Mouse (Mus musculus) layer of hippocampus, adult 2 months (tissue): ENCODE measurements around the gene Pip5k1c. TPM values are rescaled to one million over a fixed set of nuclear protein-coding genes. Genes with fewer than 3 reads are reported as not detected.

Experiments used
- DNase-seq, 2 experiments: peaks; one replicate each; pipeline ENCODE4 v3.0.0; 2022; ENCODE audit warnings: low spot score in 2 of 2
- H3K27ac ChIP-seq: fragments of 200-600 bp; 2 replicates; pipeline ENCODE4 v1.8.1; 2022
- H3K4me3 ChIP-seq: fragments of 200-600 bp; 2 replicates; pipeline ENCODE4 v1.8.1; 2022; ENCODE audit warnings: mild to moderate bottlenecking
- CTCF ChIP-seq: fragments of 200-600 bp; conservative IDR thresholded peaks from 2 replicates; pipeline ENCODE4 v1.8.1; 2022; ENCODE audit warnings: antibody characterized with exemption, mild to moderate bottlenecking, moderate library complexity
- total RNA-seq, 2 experiments: library from RNA; stranded (reverse); gene quantifications; 2 replicates each; pipeline ENCODE4 v1.2.3; 2021

Gene Pip5k1c
- total RNA-seq, 2 experiments from 2014 or later, result 308 to 314 TPM

DNA sequence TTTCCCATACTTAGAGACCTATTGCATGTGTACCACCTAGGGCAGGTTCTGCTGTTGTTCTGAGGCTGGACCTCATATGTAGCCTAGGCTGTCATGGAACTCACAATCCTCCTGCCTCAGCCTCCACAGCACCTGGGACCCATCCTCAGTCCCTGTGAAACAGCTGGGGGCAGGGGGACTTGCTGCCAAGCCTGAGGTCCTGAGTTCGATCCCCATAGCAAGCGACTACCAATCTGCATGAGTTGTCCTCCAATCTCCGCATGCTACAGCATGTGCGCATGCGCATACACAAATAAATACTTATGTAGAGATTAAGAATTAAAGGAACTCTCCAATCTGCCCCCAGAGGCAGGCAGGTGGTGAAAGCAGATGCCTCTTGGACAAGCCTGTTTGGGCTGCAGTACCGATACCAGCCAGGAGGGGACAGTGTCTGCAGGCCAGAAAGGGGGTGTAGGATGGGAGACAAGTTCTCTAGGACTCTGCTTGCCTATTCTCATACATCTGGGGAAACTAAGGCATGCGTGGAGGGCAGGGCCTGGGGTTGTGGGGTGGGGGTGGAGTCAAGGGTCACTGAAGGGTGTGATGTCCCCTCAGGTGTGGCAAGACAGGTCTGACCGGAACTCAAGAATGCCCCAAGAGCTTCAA, 5.1 kb upstream of the Pip5k1c start:
- H3K27ac ChIP-seq, result no peak overlapping the region
- DNase-seq, result peak in 1 of 2 experiments; percentile 75
- H3K4me3 ChIP-seq, result no peak overlapping the region
- peak; percentile 88 for TF ChIP-seq CTCF

DNA sequence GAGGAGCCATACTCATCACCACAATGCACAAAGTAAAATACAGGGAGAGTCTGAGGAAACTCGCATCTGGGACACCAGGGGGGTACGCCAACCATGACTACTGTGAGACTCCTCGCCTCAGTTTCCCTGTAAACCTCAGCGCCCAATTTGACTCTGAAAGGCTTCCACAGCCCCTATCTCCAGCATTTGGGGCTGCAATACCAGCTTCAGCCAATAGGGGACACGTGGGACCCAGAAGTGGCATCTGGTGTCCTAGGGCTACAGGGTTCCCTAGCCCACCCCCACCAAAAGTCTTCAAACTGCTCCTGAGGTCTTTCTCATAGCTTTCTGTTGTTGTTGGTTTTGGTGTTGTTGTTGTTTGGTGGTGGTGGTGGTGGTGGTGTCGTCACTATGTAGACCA, 4.2 kb upstream of the Pip5k1c start:
- Histone ChIP-seq H3K4me3 (no peak overlapping the region), H3K27ac (no peak overlapping the region)
- peak in 1 of 2 experiments; percentile 60 for DNase-seq
- TF ChIP-seq CTCF, result peak; percentile 77

DNA sequence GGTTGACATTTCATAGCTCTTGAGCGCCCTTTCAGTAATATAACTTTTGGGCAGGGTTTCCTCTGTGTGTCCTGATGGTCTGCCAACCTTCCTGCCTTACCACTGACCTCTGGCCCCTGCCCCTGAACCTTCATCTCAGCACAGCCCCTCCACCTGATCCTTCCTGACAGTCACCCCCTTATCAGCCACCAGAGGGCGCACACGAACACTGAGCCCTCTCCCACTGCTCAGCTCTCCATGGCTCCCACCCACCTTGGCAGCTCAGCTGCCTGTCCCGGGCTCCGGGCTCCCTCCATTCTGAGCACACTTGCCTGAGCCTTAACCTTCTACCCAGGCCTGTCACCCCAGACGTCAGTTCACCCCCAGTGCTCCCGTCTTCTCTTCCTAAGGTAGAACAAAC, 3.5 kb upstream of the Pip5k1c start:
- peak; percentile 93 for TF ChIP-seq CTCF
- peak; percentile 70 to 71 for DNase-seq
- H3K4me3 ChIP-seq, result no peak overlapping the region
- H3K27ac ChIP-seq, result no peak overlapping the region

DNA sequence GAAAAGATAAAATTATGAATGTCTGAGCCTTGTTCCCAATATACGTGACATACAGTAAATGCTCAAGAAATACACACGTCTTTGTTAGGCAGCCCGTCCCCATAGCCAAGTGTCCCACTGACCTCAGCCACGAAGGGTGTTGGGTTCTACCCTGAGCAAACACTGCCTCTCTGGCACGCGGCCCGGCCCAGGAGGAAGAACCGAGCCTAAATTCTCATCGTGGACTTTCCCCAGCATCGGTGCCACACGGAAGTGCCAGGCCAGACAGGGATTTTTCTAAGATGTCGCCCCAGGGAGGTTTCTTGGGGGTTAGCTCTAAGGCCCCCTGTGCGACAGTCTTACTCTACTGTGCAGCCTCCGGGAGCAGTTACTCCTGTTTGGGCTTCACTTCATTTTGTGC, 3.0 kb upstream of the Pip5k1c start:
- Histone ChIP-seq H3K27ac (no peak overlapping the region), H3K4me3 (no peak overlapping the region)
- no peak for TF ChIP-seq CTCF
- no peak for DNase-seq

DNA sequence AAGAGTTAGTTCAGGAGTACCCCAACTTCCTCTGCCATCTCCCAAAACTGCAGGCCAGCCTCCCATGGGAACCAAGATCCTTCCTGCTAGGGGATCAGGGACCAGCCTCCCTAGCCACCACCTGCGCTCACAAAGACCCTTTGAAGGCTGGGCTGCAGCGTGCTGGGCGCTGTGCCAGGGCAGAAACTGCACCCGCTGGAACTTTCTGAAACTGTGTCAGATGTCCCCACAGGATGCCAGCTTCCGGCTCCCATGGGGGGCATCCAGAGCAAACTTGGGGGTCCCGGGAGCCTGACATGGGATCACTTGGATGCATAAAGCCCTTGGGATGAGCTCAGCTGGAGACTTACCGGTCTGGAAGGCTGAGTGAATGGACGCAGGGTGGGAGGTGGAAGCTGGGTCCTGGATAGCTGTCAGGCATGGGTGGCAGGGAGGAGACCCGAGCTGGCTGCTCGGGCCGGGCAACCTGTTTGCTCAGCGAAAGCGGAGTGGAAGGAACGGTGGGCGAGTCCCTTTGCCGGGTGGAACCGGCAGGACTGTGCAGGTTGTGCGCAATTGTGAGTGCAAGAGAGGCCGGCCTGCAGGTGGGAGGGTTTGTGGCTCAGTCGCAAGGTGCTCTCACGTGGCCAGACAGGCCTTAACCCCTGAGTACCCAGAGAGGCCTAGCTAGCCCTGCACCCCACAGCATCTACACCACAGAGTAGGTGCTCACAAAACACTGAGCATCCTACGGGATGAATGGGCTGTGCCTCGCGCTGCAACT, 1.9 kb upstream of the Pip5k1c start:
- DNase-seq, result no peak
- H3K4me3 ChIP-seq, result no peak overlapping the region
- H3K27ac ChIP-seq, result no peak overlapping the region
- no peak for TF ChIP-seq CTCF

DNA sequence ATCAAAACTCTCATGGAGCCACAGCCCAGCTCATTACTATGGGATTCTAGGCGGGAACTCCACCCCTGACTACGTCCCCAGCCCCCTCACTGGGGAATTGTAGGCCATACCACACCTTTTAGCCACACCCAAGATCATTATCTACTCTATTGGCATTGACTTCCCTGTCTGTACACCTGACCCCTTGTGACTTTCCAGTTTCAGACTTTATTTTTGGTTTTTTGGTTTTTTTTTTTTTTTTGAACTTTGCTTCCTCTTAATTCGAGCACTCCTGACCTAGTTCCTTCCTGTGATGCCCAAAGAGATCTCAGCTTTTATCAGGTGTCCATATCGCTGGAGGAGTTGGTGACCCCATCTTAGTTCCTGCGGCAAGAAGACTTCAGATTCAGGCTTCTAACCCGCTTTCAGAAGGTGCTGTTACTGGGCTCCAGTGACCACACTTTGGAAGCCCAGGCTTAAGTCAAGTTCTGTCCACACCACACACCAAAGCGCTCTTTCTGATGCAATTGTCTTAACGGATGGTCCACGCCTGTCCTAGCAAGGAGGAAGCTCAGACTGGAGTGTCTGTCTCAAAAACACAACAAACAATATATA, 1.2 kb upstream of the Pip5k1c start, which contains the start of gene Tjp3:
TSS of gene Tjp3 (minus strand) at position 71 of the 594 bp plus-strand sequence.
- Histone ChIP-seq H3K27ac (no peak within 1 kb of the TSS), H3K4me3 (no peak within 1 kb of the TSS)
- no peak for TF ChIP-seq CTCF
- no peak for DNase-seq

DNA sequence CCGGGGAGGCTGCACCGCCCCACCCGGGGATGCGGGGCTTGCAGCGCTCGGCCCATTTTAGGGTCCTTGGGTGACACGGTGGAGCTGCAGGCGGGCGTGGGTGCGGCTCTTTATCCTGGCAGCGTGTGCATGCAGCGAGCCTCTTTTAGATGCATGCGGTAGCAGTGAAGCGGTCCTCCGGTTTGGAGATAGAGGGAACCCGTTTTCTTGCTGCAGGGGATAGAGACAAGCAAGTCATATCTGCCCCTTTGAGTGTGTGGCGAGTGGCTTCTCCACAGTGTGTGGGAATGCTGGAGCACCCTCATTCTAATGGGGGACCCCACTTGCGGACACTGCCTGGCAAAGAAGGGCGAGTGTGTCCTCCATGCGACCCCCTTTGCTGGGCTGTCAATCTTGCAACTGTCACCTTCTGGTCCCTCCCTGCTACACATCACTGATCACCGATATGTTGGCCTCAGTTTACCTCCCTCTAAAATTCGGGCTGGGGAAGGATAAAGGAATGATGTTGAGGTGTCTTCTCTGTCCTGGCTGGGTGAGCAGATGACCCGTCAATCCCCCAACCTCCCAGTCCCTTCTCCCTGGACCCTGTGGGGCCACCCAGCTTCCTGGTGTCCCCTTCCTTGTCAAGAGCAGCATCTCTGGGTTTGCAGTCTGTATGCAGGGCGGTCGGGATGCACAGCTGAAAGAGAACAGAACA, 719 bp downstream of the Pip5k1c start:
- H3K27ac ChIP-seq, result peak overlapping the region; percentile 97
- no peak for DNase-seq
- no peak for TF ChIP-seq CTCF
- H3K4me3 ChIP-seq, result peak overlapping the region; percentile 91

DNA sequence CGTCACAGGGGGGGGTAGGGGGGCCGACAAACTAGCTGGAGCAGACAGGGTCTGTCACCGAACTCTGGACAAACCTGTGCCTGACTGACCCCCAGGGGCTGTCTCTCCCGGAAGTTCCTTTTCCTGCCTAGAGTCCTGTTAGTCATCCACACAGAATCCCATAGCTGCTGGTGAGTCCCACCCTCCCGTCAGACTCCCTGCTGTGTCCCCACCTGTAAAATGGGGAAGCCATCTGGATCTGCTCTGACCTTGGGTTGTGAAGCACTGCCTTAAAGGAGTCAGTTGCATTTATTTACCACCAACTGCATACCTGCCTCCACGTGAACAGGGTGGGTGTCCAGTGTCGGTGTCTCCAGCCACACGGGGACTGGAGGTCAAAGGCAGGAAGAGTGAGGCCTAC, 1.7 kb downstream of the Pip5k1c start:
- peak overlapping the region; percentile 91 for H3K4me3 ChIP-seq
- no peak for DNase-seq
- TF ChIP-seq CTCF, result no peak
- peak overlapping the region; percentile 97 for H3K27ac ChIP-seq

DNA sequence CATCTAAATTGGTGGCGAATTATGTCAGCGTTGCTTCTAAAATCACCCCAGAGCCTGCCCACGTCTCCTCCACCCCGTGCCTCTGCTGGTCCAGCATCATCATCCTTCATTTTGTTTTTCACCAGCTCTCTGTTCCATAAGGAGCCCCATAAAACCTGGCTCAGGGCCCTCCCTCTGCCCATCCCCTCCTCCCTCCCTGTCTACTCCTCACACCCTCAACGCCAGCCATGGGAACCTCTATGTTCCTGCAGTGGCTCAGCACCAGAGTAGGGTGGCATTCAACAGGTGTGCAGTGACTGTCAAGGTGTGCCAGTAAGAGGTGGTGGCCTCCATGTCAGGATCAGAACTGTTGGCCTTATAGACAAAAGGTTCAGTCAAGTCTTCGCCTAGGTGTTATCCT, 2.4 kb downstream of the Pip5k1c start:
- no peak for TF ChIP-seq CTCF
- peak in 1 of 2 experiments; percentile 39 for DNase-seq
- peak overlapping the region; percentile 91 for H3K4me3 ChIP-seq
- H3K27ac ChIP-seq, result peak overlapping the region; percentile 97

DNA sequence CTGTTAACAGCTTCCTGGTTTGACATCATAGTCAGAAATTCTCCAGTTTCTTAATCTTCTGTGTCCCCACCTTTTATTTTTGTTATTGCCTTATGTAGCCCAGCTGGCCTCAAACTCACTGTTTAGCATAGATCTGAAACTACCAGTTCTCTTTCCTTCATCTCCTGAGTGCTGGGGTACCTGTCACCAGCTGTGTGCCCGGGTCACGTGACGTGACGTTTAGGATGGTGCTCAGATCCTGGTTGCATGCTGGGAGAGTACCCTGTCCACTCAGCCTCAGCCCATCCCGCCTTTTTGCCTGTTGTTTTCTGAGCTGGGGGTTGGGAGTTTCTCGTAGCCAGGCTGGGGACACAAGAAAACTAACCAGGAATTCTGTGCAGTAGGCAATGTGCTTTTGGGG, 4.5 kb downstream of the Pip5k1c start:
- Histone ChIP-seq H3K27ac (peak overlapping the region; percentile 61), H3K4me3 (no peak overlapping the region)
- no peak for TF ChIP-seq CTCF
- DNase-seq, result no peak

DNA sequence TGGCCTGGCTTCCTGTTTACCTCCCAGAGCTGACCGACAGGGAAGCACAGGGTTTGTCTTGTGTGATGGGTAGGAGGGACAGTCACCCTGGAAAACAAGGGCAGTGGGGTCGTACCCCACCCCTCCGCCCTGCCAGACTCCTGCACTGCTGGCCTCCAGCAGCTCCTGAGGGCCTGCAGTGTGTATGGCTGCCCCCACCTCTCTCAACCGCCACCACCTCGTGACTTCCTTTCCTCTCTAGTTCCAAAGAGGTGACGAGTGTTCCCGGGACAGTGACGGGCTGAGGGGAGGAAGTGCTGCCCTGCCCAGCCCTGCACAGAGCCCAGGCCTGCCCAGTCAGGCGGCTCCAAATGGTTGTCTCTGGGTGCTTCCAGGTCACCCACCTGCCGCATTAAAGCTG, 5.1 kb downstream of the Pip5k1c start:
- no peak for DNase-seq
- Histone ChIP-seq H3K4me3 (no peak overlapping the region), H3K27ac (peak overlapping the region; percentile 61)
- TF ChIP-seq CTCF, result no peak

DNA sequence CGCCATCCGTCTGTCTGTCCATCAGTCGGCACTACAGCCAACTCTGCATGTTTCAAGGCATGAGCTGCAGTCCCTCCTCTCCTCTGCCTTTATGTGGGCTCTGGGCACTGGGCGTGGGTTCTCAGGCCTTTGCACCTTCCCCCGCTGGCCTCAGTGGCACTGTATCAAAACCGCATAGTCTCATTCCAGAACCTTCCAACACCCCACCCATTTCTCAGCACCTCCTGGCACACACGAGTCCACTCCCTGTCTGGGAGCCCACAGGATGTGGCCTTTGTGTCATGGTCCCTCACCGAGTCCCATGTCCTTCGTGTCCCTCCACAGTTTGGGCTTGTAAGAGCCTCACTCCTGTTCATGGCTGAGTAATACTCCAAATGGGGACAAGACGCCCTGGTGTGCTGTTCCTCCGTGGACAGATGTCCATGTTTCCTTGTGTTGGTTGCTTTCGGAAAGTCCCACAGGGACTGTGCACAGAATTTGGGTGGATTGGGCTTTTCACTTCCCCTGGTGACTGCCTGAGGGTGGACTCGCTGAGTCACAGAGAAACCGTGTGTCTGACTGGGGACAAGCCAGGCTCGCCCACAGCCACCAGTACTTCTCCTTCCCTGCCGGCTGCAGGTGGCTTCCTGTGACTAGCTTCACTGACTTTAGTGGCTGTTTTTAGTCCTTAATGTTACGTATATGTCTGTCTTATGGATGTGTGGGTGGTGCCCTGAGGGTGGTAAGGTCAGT, 5.8 kb downstream of the Pip5k1c start:
- Histone ChIP-seq H3K27ac (peak overlapping the region; percentile 61), H3K4me3 (no peak overlapping the region)
- DNase-seq, result peak in 1 of 2 experiments; percentile 67
- TF ChIP-seq CTCF, result peak; percentile 35
